Mouse (Mus musculus) T-helper 1 cell (primary cell): ENCODE data around the gene Peli1.
"Not testable (repeated sequence)": the region's sequence is repeated elsewhere in the genome, so short reads cannot be mapped to it uniquely, and the experiment has no call there.

ENCODE experiments used
- in situ Hi-C: fragments of 300-600 bp; cut with MboI, MseI; formaldehyde crosslinking; loops from one replicate; pipeline ENCODE4 v1.15.1; 2025; ENCODE audit warnings: high pct_unique_total_duplicates

Gene Peli1

GRCm38 (mm10) chr11:21150316-21150715 is 59.2 kb downstream of the Peli1 start:
- in situ Hi-C loops, result no loop called here

GRCm38 (mm10) chr11:21151672-21152071 is 60.6 kb downstream of the Peli1 start:
- in situ Hi-C loops, result no loop called here

- in situ Hi-C loops, result no loop called here
These were observed 62.0 kb downstream of the Peli1 start for GRCm38 (mm10) chr11:21153111-21153510.

GRCm38 (mm10) chr11:21157595-21157994 is 66.5 kb downstream of the Peli1 start:
- in situ Hi-C loops, result no loop called here

GRCm38 (mm10) chr11:21162093-21162492 is 71.0 kb downstream of the Peli1 start:
- in situ Hi-C loops, result no loop called here

GRCm38 (mm10) chr11:21163143-21163542 is 72.1 kb downstream of the Peli1 start:
- in situ Hi-C loops, result no loop called here

GRCm38 (mm10) chr11:21163673-21164072 is 72.6 kb downstream of the Peli1 start:
- in situ Hi-C loops, result no loop called here

- in situ Hi-C loops, result no loop called here
These were observed 73.4 kb downstream of the Peli1 start for GRCm38 (mm10) chr11:21164312-21164993.

GRCm38 (mm10) chr11:21164994-21165560 is 74.0 kb downstream of the Peli1 start:
- in situ Hi-C loops, result no loop called here

- in situ Hi-C loops, result no loop called here
These were observed 75.5 kb downstream of the Peli1 start for GRCm38 (mm10) chr11:21166495-21167096.

GRCm38 (mm10) chr11:21168828-21169607 is 77.9 kb downstream of the Peli1 start:
- in situ Hi-C loops, result no loop called here

- in situ Hi-C loops, result not testable (repeated sequence)
These were observed 78.4 kb downstream of the Peli1 start for GRCm38 (mm10) chr11:21169608-21169860.

- in situ Hi-C loops, result loop anchor here (5.0 kb wide), 1 partner anchor 80 kb away; the partner anchor contains the start of gene Peli1
These were observed 81.2 kb downstream of the Peli1 start for GRCm38 (mm10) chr11:21172281-21172680.

GRCm38 (mm10) chr11:21173926-21174325 is 82.8 kb downstream of the Peli1 start:
- in situ Hi-C loops, result loop anchor here (5.0 kb wide), 1 partner anchor 82 kb away; the partner anchor contains the start of gene Peli1

GRCm38 (mm10) chr11:21174396-21174795 is 83.3 kb downstream of the Peli1 start:
- in situ Hi-C loops, result loop anchor here (5.0 kb wide), 1 partner anchor 82 kb away; the partner anchor contains the start of gene Peli1

GRCm38 (mm10) chr11:21175063-21175462 is 84.0 kb downstream of the Peli1 start:
- in situ Hi-C loops, result loop anchor here (5.0 kb wide), 1 partner anchor 47 kb away; no protein-coding TSS in a partner anchor

GRCm38 (mm10) chr11:21176491-21176890 is 85.4 kb downstream of the Peli1 start:
- in situ Hi-C loops, result loop anchor here (5.0 kb wide), 1 partner anchor 46 kb away; no protein-coding TSS in a partner anchor

GRCm38 (mm10) chr11:21178343-21178742 is 87.3 kb downstream of the Peli1 start:
- in situ Hi-C loops, result loop anchor here (5.0 kb wide), 1 partner anchor 44 kb away; no protein-coding TSS in a partner anchor

GRCm38 (mm10) chr11:21178998-21179645 is 88.0 kb downstream of the Peli1 start:
- in situ Hi-C loops, result loop anchor here (5.0 kb wide), 1 partner anchor 43 kb away; no protein-coding TSS in a partner anchor

GRCm38 (mm10) chr11:21179873-21180272 is 88.8 kb downstream of the Peli1 start:
- in situ Hi-C loops, result loop anchor here (5.0 to 10.0 kb wide), 3 partner anchors 42 to 385 kb away; no protein-coding TSS in a partner anchor

- in situ Hi-C loops, result loop anchor here (10.0 kb wide), 2 partner anchors 266 to 386 kb away; no protein-coding TSS in a partner anchor
These were observed 89.6 kb downstream of the Peli1 start for GRCm38 (mm10) chr11:21180650-21181049.
